Mouse (Mus musculus): ENCODE results near the gene Nkd1. TPM values are rescaled to one million over a fixed set of nuclear protein-coding genes. Genes with fewer than 3 reads are reported as not detected.

Nkd1 gene
- polyA plus RNA-seq, 1 experiment from 2014 or later: 0.04 TPM

GRCm38 (mm10) chr8:88623351-88623750, 102.2 kb downstream of the Nkd1 start:
- H3K27me3 ChIP-seq: peaks cover 44% of the 10 kb centered on the region
- ChIA-PET CTCF (no interaction called here), POLR2A (no interaction called here)

GRCm38 (mm10) chr8:88624276-88624675, 103.1 kb downstream of the Nkd1 start:
- ChIA-PET POLR2A (no interaction called here), CTCF (no interaction called here)
- in situ Hi-C loops (cut with MboI; ENCODE audit: low pct_unique_long_range_greater_than_20kb): loop anchor here (5.0 kb wide), 2 partner anchors 257 to 357 kb away; no protein-coding TSS in a partner anchor
- no peak for TF ChIP-seq CTCF (IDR thresholded peaks at IDR 0.05)
- H3K27me3 ChIP-seq: peaks cover 44% of the 10 kb centered on the region
- DNase-seq (ENCODE audit: low read depth, low spot score) (no peak), ATAC-seq (no peak)

More at GRCm38 (mm10) chr8:88623351-88623750, 102.2 kb downstream of the Nkd1 start:
- in situ Hi-C loops (cut with MboI; ENCODE audit: low pct_unique_long_range_greater_than_20kb): loop anchor here (5.0 kb wide), 2 partner anchors 256 to 356 kb away; no protein-coding TSS in a partner anchor
- no peak for TF ChIP-seq CTCF (IDR thresholded peaks at IDR 0.05)
- DNase-seq (ENCODE audit: low read depth, low spot score) (no peak), ATAC-seq (no peak)

GRCm38 (mm10) chr8:88626433-88626832, 105.3 kb downstream of the Nkd1 start:
- peaks cover 45% of the 10 kb centered on the region for H3K27me3 ChIP-seq
- ChIA-PET POLR2A (no interaction called here), CTCF (interaction anchor here (1.6 kb wide), 1 partner anchor 128 kb away, joined by 6 read pairs; no protein-coding TSS in a partner anchor)
- ATAC-seq (no peak), DNase-seq (ENCODE audit: low read depth, low spot score) (no peak)
- in situ Hi-C loops (cut with MboI; ENCODE audit: low pct_unique_long_range_greater_than_20kb): no loop called here
- no peak for TF ChIP-seq CTCF (IDR thresholded peaks at IDR 0.05)

- ATAC-seq: no peak
- in situ Hi-C loops (cut with MboI; ENCODE audit: low pct_unique_long_range_greater_than_20kb): no loop called here
- POLR2A ChIA-PET: no interaction called here
Measured at GRCm38 (mm10) chr8:88626940-88627264, 105.7 kb downstream of the Nkd1 start.

GRCm38 (mm10) chr8:88627265-88627991, 106.3 kb downstream of the Nkd1 start:
- TF ChIP-seq CTCF (IDR thresholded peaks at IDR 0.05): no peak
- ATAC-seq (no peak), DNase-seq (ENCODE audit: low read depth, low spot score) (no peak)
- ChIA-PET CTCF (interaction anchor here (1.6 kb wide), 1 partner anchor 127 kb away, joined by 6 read pairs; no protein-coding TSS in a partner anchor), POLR2A (no interaction called here)
- in situ Hi-C loops (cut with MboI; ENCODE audit: low pct_unique_long_range_greater_than_20kb): no loop called here
- peaks cover 43% of the 10 kb centered on the region for H3K27me3 ChIP-seq

More at GRCm38 (mm10) chr8:88626940-88627264, 105.7 kb downstream of the Nkd1 start:
- DNase-seq (ENCODE audit: low read depth, low spot score): no peak
- CTCF ChIA-PET: interaction anchor here (1.6 kb wide), 1 partner anchor 128 kb away, joined by 6 read pairs; no protein-coding TSS in a partner anchor
- no peak for TF ChIP-seq CTCF (IDR thresholded peaks at IDR 0.05)
- H3K27me3 ChIP-seq: peaks cover 45% of the 10 kb centered on the region

GRCm38 (mm10) chr8:88628001-88628774, 107.0 kb downstream of the Nkd1 start:
- TF ChIP-seq CTCF (IDR thresholded peaks at IDR 0.05): no peak
- no peak for ATAC-seq
- POLR2A ChIA-PET: no interaction called here
- in situ Hi-C loops (cut with MboI; ENCODE audit: low pct_unique_long_range_greater_than_20kb): no loop called here
- CTCF ChIA-PET: no interaction called here
- peaks cover 37% of the 10 kb centered on the region for H3K27me3 ChIP-seq
- no peak for DNase-seq (ENCODE audit: low read depth, low spot score)

- in situ Hi-C loops (cut with MboI; ENCODE audit: low pct_unique_long_range_greater_than_20kb): loop anchor here (5.0 kb wide), 2 partner anchors 72 to 127 kb away; no protein-coding TSS in a partner anchor
- peaks cover 24% of the 10 kb centered on the region for H3K27me3 ChIP-seq
- no peak for TF ChIP-seq CTCF (IDR thresholded peaks at IDR 0.05)
- POLR2A ChIA-PET: no interaction called here
- no peak for ATAC-seq
- CTCF ChIA-PET: interaction anchor here (0.9 kb wide), 1 partner anchor 16 kb away, joined by 3 read pairs; no protein-coding TSS in a partner anchor
- no peak for DNase-seq (ENCODE audit: low read depth, low spot score)
Measured at GRCm38 (mm10) chr8:88630225-88630624, 109.1 kb downstream of the Nkd1 start.

- no peak for TF ChIP-seq CTCF (IDR thresholded peaks at IDR 0.05)
- no peak for DNase-seq (ENCODE audit: low read depth, low spot score)
- peak; percentile 45 for ATAC-seq
- CTCF ChIA-PET: interaction anchor here (0.8 kb wide), 1 partner anchor 124 kb away, joined by 3 read pairs; no protein-coding TSS in a partner anchor
- H3K27me3 ChIP-seq: peaks cover 19% of the 10 kb centered on the region
- POLR2A ChIA-PET: no interaction called here
- in situ Hi-C loops (cut with MboI; ENCODE audit: low pct_unique_long_range_greater_than_20kb): loop anchor here (5.0 kb wide), 2 partner anchors 71 to 126 kb away; no protein-coding TSS in a partner anchor
Measured at GRCm38 (mm10) chr8:88631081-88631480, 109.9 kb downstream of the Nkd1 start.

GRCm38 (mm10) chr8:88633343-88633765, 112.2 kb downstream of the Nkd1 start:
- ChIA-PET POLR2A (no interaction called here), CTCF (no interaction called here)
- in situ Hi-C loops (cut with MboI; ENCODE audit: low pct_unique_long_range_greater_than_20kb): loop anchor here (5.0 kb wide), 2 partner anchors 69 to 124 kb away; no protein-coding TSS in a partner anchor
- peaks cover 4% of the 10 kb centered on the region for H3K27me3 ChIP-seq
- no peak for TF ChIP-seq CTCF (IDR thresholded peaks at IDR 0.05)
- ATAC-seq: no peak
- no peak for DNase-seq (ENCODE audit: low read depth, low spot score)

GRCm38 (mm10) chr8:88635474-88636397, 114.6 kb downstream of the Nkd1 start, which contains the start of gene Snx20:
Gene Snx20 (minus strand): TSS chr8:88636128.
- DNase-seq (ENCODE audit: low read depth, low spot score) (no peak), ATAC-seq (no peak)
- ChIA-PET CTCF (no interaction called here), POLR2A (no interaction called here)
- no peak for TF ChIP-seq CTCF (IDR thresholded peaks at IDR 0.05)
- in situ Hi-C loops (cut with MboI; ENCODE audit: low pct_unique_long_range_greater_than_20kb): no loop called here
- peaks cover under 1% of the 10 kb centered on the region for H3K27me3 ChIP-seq
